Mouse (Mus musculus): ENCODE data around the gene Tnrc6b. TPM values are rescaled to one million over a fixed set of nuclear protein-coding genes. Genes with fewer than 3 reads are reported as not detected.
"Not testable (repeated sequence)": the region's sequence is repeated elsewhere in the genome, so short reads cannot be mapped to it uniquely, and the experiment has no call there.

Tnrc6b gene
- total RNA-seq, 4 experiments from 2014 or later, result 61.4 to 85.1 (median 69.2) TPM

DNA sequence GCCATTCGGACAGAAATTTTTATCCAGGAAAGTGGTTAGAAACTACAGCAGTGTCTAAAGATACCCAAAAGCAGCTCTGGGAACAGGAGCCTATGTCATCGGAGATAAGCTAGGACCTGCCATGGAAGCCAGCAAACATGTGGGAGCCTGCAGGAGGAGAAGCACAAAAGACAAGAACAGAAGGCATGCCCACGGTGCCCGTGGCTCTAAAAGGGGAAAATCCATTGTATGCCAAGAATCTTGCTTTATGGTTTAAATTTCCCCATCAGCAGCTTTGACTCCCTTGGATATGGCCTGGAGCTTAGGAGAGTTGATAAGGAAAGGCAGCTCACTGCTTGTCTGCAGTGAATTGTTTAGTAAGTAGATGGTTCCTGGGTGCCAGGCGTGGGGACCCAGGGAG lies 8.2 kb upstream of the Tnrc6b start:
- DNase-seq, result no peak

DNA sequence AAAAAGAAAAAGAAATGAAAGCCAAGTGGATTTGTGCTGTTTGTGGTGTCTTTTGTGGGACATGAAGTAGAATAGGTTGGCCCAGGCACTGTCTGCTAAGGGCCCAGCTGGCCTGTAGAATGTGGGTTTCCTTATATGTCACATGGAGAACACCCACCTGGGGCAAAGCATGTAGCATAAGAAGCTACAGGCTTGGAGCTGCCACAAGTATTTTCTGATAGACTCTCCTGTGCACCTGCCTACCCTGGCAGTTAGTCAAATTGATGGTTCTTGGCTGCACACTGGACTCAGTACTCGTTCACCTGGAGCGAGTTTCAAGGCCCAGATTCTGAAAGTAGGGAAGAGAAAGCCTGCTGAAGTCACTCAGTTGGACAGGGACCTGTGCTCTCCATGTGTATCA lies 7.6 kb upstream of the Tnrc6b start:
- no peak for DNase-seq

DNA sequence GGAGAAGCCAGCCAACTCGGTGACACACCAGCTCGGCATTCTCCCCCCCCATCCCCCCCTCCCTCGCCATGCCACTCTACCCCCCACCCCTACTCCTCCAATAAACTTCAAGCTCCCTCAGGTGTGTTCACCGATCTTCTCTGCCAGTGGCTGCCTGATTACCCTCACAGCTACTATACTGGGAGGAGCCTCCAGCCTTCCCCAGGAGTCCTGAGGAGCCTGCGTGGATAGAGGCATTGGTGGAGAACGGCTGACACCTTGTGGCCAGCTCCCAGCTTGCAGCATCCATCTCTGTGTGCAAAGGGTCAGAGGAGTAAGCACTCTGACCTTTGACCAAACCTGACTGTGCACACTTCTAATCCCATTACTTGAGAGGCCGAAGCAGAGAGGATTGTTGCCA lies 6.8 kb upstream of the Tnrc6b start:
- peak; percentile 66 for DNase-seq

DNA sequence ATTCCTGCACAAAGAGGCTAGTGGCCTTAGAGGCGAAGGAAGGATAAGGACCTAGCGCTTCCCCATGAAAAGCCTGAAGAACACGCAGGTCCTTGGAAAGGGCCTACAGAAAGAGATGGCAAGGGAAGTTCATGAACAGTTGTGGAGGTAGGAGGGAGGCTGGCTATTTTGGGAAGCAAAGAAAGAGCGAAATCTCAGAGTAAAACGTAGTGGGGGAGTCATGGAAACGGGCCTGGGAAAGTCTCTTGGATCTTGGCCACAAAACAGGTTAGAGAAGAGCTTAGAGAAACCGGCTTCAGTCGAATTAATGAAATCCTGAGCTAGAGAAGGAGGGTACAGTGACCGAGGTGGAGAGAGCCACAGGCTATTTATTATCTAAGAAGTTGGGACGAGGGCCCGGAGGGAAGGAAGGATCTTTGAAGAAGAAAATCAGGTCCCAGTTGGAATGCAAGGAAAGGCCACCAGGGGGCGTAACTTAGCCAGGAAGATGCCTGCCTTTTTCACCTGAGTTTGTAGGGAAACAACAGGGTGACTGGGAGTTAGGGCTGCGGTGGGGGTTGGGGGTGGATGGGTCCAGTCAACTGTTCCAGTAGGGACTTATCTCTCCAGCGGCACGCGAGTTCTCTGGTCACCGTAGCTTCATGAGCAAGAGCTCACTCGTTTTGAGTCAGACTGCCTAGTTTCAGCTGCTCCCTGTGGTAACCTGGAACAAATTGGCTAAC lies 5.1 kb upstream of the Tnrc6b start:
- peak; percentile 74 for DNase-seq

DNA sequence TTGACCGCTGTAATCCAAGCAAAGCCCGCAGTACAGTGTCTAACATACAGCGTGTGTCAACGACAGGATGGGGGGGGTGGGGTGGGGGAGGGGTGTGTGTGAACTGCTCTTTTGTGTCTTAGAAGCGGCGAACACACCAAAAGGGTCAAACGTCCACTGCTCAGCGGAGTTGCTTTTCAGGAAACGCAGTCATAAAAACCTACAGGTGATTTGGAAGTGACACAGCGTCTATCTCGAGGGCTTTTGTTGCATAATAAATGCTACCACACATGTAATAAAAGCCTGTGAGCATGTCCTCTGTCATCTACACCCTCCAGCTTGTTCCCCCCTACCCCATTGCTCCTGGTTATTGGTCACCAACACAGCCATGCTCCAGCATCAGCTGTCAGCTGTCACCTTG lies 4.5 kb upstream of the Tnrc6b start:
- DNase-seq, result no peak

DNA sequence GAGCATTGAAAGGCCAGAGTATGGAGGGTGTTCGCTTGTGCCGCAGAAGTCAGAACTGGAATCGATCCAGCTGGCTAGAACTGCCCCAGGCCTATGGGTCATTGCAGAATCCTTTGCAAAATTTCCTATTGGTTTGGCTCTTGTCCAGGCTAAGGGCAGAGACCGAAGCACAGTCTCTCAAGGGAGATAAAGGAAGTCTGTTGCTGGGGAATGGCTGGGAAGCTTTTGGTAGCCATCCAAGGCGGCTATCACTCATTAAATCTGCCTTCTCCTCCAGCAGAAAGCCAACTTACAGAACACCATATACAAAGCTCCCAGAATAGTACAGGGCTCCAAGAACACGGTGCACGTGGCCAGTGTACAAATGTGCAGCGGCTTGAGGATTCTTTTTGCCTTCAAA lies 4.0 kb upstream of the Tnrc6b start:
- DNase-seq, result peak; percentile 79

DNA sequence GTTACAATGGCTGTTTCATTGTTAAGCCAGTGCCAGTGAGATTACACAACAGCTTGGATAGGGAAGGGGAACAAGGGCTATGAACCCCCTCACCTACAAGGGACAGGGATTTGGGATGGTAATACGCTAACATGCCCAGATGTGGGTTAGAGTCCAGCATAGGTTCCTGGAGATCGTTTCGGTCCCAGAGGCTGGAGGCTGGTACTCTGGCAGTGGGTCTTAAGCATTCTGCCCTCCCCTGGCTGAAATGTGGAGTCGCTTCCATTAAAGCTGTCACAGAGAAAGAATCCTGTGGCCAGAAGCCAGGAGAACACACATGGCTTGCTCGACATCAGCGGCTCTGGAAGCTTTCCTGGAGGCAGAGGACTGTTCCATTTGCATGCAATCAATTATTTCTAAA lies 1.5 kb upstream of the Tnrc6b start:
- peak; percentile 30 for DNase-seq

DNA sequence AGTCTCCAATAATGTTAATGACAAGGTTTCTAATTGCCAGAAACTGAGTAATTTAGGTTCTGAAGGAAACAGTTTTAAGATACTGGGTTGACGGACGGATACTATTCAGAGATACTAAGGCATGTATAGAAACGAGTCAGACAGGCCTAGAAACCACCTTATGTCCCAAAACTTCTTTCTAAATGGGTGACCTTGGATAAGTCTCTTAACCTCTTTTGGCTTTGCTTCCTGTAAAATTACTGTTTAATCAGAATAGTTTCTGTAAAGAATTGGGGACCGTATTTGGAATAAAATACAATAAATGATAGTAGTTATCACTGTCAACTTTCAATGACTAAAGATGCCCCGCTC lies 881 bp upstream of the Tnrc6b start:
- DNase-seq, result no peak

DNA sequence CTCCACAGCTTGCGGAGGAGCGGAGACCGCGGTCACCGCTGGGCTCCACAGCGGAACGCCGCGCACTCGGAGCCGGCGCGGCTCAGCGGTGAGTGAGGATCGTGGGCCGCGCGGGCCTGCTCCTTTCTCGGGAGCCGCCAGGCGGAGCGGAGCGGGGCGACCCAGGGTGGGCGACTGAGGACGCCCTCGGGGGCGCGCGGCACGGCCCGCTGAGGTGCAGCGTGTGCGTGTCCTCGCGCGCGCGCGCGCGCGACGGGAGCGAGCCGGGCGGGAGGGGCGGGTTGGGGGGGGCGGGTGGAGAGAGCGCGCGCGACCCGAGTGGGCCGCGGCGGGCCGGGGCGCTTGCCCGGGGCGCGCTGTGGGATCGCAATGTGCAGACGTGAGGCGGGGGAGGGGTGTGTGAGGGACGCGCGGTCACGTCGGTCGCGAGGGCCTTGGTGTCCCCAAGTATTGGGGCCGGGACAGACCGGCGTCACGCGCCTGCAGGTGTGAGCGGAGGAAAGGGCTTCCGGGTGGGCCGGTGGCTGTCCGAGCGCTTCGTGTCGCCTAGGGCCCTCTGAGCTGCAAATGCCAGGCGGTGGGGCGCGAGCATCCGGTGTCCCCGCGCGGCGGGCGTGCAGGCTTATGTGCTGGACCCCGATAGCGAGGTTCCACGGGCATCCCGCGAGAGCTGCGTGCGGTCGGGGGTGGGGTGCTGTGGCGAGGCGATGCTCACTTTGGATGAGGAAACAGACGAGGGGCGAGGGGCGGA lies 463 bp downstream of the Tnrc6b start:
- peak; percentile 48 for DNase-seq

DNA sequence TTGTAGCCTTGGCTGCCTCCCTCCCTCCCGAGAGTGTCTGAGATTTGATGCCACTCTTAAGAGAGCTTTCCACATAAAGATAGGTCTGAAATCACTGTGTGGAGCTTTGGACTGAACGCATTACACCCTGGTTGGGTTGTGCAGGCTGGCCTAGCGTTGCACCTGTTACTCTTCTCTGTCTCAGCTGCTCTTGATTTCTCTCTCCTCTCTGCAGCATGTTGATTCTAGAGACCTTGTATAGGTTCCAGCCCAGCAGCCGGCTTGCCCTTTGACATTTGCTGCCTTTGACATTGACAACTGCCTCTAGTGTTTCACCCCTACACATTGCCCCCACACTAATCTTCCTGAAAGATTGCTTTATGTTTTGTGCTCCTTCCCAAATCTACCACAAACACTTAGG lies 3.2 kb downstream of the Tnrc6b start:
- DNase-seq, result no peak

DNA sequence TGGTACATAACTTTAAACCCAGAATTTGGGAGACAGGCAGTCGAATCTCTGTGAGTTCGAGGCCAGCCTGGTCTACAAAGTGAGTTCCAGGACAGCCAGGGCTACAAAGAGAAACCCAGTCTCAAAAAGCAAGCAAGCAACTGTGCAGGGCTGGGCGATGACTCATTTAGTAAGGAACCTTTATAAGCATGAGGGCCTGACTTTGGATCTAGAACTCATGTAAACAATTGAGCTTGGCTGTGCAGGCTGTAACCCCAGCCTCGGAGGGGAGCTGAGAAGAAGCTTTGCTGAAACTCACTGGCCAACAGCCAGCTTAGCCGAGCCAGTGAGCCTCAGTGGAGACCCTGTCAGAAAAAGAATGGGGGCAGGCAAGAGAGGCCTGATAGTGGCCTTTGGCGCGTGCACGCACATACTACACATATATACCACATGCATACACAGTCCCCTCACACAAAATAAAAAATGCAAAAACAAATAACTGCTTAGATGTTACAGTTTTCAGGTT lies 5.6 kb downstream of the Tnrc6b start:
- no peak for DNase-seq

DNA sequence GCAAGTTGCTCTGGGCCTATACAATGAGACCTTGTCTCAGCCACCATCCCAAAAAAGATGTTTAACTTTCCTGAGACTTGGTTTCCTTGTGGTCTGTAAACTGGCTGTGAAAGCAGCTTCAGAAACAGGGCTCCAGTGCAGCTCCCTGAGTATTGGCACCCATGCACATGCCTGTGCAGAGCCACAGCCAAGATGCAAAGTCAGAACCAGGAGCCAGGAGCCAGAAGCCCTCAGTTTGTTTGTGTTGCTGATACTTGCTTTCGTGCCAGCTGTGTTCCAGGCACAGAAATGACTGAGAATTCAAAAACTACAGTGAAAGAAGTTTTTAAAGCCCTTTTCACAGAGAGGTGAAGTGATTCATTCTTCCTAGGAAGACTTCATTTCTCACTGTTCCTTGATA lies 6.3 kb downstream of the Tnrc6b start:
- no peak for DNase-seq

DNA sequence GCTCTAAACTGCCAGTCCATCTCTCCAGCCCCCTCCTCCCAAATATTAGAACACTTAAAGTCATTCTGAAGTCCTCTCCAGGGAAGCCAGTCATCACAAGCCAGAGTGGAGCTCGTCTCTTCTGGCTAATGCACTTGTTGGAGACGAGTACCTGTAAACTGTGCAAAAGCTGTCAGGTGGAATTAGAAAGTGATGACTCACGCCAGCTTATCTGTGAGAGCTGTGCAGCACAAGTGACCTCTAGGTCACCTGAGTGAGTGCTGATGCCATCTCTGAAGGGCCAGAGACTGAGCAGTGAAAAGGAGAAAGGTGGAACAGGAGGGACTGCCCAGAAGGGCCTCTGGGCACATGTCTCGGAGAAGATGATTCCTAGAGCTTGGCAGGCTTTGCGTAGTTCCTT lies 9.1 kb downstream of the Tnrc6b start:
- no peak for DNase-seq

DNA sequence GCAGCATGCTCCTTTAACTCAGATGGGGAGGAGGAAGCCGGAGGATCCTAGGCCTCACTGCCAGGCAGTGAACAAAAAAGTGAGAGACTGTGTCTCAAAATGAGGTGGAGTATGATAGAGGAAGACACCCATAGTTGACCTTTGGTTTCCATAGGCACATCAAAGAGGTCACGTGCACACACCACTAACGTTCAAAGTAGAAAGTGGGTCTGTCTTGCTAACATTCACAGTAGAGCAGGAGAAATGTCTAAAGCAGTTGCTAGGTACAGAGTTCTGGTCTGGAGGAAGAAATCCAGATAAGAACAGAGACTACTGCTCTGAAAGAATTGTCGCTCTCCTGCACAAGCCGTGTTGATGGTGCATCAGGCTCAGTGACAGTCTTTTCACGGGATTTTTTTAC lies 10.7 kb downstream of the Tnrc6b start:
- no peak for DNase-seq

DNA sequence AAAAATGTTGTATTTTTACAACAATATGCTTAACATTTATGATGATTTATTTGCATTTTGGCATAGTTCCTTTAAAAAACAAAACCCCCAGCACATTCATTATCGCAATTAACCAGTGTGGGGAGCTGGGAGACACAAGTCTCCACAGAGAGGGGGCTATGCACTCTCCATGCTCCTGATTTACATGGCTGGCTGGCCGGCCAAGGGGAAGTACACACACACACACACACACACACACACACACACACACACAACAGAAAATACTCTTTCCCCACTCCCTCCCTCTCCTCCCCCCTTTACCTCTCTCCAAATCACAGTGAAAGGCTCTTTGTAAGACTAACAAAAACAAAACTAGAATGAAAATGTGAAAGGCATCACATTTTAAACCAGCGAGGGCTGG lies 11.3 kb downstream of the Tnrc6b start:
- DNase-seq, result no peak

DNA sequence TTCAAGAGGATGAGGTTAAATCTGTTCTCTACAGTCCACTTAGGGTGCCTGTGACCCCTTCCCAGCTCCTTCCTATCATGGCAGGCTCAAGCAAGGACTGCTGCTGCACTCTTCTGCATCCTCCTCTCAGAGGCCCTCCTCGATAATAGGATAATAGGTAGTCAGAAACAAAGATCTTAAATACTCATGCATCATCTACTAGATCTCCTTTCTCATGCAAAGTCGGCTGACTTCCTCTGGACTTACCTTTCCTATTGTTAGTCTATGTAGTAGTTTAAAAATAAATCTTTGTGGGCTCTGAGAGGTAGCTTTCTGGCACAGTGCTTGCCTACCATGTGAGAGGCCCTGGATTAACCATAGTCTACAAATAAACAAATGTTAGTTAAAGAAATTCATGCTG lies 18.4 kb downstream of the Tnrc6b start:
- DNase-seq, result no peak

DNA sequence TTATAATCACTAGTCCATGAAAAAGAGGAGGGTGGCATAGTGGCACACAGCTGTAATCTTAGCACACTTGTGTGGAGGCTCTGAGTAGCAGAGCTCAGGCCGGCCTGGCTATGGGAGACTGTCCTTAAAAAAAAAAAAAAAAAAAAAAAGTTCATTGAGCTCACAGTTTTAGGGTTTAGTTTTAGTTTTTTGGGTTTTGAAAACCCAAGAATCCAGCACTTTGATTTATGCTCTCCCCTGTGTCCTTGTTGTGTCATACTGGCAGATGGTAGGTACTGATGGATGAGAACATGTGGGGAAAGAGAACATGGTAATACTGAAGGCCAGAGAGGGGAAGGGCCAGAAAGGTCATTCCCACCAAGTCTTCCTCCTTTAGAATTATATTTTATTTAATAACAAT lies 19.9 kb downstream of the Tnrc6b start:
- no peak for DNase-seq

DNA sequence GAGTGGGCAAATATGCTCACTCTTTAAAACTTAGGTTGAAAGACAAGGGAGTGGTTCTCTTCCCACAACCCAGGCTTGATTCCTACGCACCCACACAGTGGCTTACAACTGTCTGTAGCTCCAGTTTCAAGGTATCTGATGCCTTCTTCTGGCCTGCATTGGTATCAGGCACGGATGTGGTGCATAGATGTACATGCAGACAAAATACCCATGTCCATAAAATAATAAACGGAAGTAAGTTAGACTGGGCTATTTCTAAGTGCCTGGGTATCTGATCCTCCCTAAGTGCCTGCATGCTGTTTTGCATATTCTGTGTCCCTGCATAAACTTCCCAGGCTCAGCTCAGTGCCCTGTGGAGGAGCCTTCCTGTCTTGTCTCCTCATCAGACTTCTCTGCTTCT lies 20.4 kb downstream of the Tnrc6b start:
- DNase-seq, result no peak

DNA sequence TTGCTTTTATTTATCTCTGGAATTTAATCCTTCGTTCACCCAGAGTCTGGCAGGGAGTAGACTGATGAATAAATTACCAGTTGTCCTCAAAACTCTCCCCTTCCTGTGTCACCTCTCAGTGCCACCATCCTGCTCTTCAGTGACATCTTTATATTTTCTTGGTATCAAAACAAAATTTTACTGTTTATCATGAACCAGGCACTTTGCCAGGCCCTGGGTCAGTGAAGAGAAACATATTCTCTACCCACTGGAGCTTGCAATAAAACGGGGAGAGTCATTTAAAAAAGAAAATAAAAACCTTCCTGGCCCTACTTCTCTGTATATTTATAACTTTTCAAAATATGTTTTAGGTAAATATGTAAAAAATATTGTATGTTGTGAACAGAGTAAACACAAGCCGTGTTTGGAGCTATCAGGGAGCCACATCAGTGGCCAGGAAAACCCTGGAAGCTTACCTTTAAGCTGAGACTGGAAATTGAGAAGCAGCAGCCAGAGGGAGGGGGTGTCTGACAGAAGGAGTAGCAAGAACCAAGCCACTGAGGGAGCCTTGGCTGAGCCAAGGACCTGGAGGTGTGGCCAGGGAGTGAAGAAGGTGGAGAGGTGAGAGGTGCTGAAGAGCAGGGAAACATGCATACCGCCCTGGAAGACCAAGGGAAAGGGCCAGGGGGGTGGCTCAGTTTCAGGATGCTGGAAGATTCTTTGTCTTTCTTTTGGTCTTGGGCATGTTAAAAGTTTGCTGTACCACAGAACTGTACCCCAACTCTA lies 21.3 kb downstream of the Tnrc6b start:
- DNase-seq, result no peak

DNA sequence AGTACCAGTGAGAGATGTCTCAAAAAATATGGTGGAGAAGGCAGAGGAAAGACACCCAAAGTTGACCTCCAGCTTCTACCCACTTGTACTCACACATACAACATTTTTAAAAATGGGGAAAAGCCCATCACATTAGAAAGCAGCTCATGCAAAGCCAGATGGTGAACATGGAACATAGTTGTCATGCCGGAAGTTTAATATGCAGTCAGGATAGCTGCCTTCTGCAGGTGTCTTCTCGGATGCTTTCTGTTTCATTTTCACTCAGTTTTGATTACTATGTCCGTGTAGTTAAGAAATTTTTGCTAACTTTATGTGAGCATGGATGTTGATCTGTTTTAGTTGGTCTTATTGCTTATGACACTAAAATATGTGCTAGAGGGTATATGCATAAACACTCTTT lies 24.2 kb downstream of the Tnrc6b start:
- no peak for DNase-seq

DNA sequence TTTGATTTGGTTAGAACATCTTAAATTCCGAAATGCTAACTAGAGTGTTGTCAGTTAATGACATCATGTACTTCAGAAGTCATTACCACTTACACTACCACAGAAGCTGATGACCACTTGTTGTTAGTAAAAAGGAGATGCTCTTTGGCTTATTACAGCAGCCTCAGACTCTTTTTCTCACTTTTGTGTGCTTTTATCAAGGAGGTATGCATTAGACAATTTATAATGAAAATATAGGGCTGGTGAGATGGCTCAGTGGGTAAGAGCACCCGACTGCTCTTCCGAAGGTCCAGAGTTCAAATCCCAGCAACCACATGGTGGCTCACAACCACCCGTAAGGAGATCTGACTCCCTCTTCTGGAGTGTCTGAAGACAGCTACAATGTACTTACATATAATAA lies 24.6 kb downstream of the Tnrc6b start:
- not testable (repeated sequence) for DNase-seq

DNA sequence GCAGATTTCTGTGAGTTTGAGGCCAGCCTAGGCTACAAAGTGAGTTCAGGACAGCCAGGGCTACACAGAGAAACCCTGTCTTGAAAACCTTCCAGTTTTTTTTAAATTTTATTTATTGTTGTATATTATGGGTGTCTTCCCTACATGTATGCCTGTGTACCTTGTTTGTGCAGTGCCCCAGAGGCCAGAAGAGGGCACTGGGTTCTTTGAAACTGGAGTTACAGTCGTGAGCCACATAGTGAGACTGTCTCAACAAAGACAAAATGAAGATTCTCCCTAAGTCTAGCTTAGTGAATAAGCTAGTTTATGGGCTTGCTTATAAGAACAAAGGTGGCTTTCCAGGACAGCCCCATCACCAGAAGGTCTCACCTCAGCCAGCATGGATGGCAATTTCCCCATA lies 25.4 kb downstream of the Tnrc6b start:
- no peak for DNase-seq

DNA sequence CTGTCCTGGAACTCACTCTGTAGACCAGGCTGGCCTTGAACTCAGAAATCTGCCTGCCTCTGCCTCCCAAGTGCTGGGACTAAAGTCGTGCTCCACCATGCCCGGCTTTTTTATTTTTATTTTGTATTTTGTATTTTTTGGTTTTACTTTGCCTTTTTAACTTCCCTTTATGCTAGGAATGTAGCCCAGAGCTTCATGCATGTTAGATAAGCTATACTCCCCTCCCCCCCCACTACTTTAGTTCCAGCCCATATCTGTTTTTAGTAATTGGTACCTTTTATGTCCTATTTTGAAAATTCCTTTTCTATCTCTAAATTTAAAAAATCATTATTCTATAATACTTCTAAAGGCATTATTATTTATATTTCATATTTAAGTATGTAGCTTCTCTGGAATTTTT lies 27.1 kb downstream of the Tnrc6b start:
- no peak for DNase-seq

DNA sequence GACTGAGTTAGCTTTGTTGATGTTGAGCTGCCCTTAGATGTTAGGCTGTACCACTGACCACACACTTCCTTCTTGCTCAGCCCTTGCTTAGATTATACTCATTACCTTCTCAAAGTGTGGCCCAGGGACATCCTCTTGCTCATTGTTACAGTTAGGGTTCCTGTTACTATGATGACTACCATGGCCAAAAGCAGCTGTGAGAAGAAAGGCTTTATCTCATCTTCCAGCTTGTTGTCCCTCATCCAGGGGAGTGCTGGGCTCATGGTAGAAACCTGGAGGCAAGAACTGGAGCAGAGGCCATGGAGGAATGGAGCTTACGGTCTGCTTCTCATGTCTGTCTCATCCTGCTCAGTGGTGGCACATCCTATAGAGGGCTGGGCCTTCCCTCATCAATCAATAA lies 28.9 kb downstream of the Tnrc6b start:
- DNase-seq, result no peak
